Comparison of ENCODE assay signal across 15 mouse cellular contexts in genomic region chr7:99974208-99974970, GRCm38 (mm10). TPM values are rescaled to one million over a fixed set of nuclear protein-coding genes. Genes with fewer than 3 reads are reported as not detected.
DNase-seq lines count a peak whose midpoint lies in the region; ATAC-seq lines count a peak whose summit lies in the region.
"Had no signal": no experiment of that assay in that cellular context is flagged by ENCODE, and none has a peak within 500 bp of the region (broad histone marks: within the 10 kb centered on the region; RNA-seq: fewer than 3 reads in every experiment).

No protein-coding gene starts in this region.

- no peak for ATAC-seq in heart, embryonic 11.5 days (replicated peaks; ENCODE audit: insufficient number of reproducible peaks, low FRiP score, low TSS enrichment)
- ATAC-seq: activated CD4-positive, CD25-positive, alpha-beta regulatory T cell, adult 4 months had no signal

- peaks cover 37% of the 10 kb centered on the region for H3K4me1 ChIP-seq in heart, embryonic 10.5 days
- H3K4me1 ChIP-seq in heart, embryonic 11.5 days (ENCODE audit: control insufficient read depth, insufficient read depth, low read length), result peaks cover 18% of the 10 kb centered on the region

- no peak for DNase-seq in heart, embryonic 10.5 days (ENCODE audit: low spot score)
- peak; percentile 55 to 79 for DNase-seq in kidney, postnatal 25 days
- no peak for DNase-seq in kidney, postnatal 4 days
- peak; percentile 90 for DNase-seq in 416B (ENCODE audit: low read depth)
- DNase-seq in kidney, postnatal 36 days, result peak; percentile 72 to 78
- no peak for DNase-seq in layer of hippocampus, postnatal 14 days (ENCODE audit: low spot score in 2 of 2)
- no peak for DNase-seq in cerebellum, postnatal 10 days
- DNase-seq: lung, postnatal 36 days had no signal

- WGBS in heart, embryonic 10.5 days, result 74% methylated on average over 10 of the region's 10 CpGs
- 75% methylated on average over 10 of the region's 10 CpGs for WGBS in heart, embryonic 11.5 days (ENCODE audit: insufficient replicate concordance)

- no peaks in the 10 kb centered on the region for H3K9me3 ChIP-seq in heart, embryonic 10.5 days
- no peaks in the 10 kb centered on the region for H3K9me3 ChIP-seq in heart, embryonic 11.5 days (replicated peaks; ENCODE audit: control insufficient read depth, low read length)
- H3K9me3 ChIP-seq: forebrain, embryonic 12.5 days; hindbrain, embryonic 12.5 days; limb, embryonic 15.5 days had no signal

- H3K4me3 ChIP-seq in heart, embryonic 10.5 days, result no peak overlapping the region
- H3K4me3 ChIP-seq in heart, embryonic 11.5 days (ENCODE audit: low read depth, low read length), result no peak overlapping the region
- H3K4me3 ChIP-seq: forebrain, embryonic 12.5 days; hindbrain, embryonic 12.5 days; limb, embryonic 15.5 days had no signal

- H3K27ac ChIP-seq in heart, embryonic 10.5 days, result peak overlapping the region; percentile 29; the same call in 1 of the 2 replicates
- no peak overlapping the region for H3K27ac ChIP-seq in heart, embryonic 11.5 days (ENCODE audit: low read depth, low read length)
- H3K27ac ChIP-seq: forebrain, embryonic 12.5 days; hindbrain, embryonic 12.5 days; limb, embryonic 15.5 days had no signal

- H3K4me2 ChIP-seq in heart, embryonic 11.5 days, result no peak overlapping the region
- H3K4me2 ChIP-seq: forebrain, embryonic 12.5 days; hindbrain, embryonic 12.5 days; limb, embryonic 15.5 days had no signal

- H3K9ac ChIP-seq in heart, embryonic 11.5 days (ENCODE audit: low read depth, low read length), result no peak overlapping the region
- H3K9ac ChIP-seq: forebrain, embryonic 12.5 days; hindbrain, embryonic 12.5 days; limb, embryonic 15.5 days had no signal

- H3K27me3 ChIP-seq in heart, embryonic 10.5 days (ENCODE audit: insufficient read depth, poor library complexity, severe bottlenecking), result no peaks in the 10 kb centered on the region
- no peaks in the 10 kb centered on the region for H3K27me3 ChIP-seq in heart, embryonic 11.5 days (ENCODE audit: control insufficient read depth, insufficient read depth, low read length)
- H3K27me3 ChIP-seq: forebrain, embryonic 12.5 days; hindbrain, embryonic 12.5 days; limb, embryonic 15.5 days had no signal

- no peaks in the 10 kb centered on the region for H3K36me3 ChIP-seq in heart, embryonic 10.5 days
- no peaks in the 10 kb centered on the region for H3K36me3 ChIP-seq in heart, embryonic 11.5 days (ENCODE audit: control insufficient read depth, insufficient read depth, low read length)
- H3K36me3 ChIP-seq: forebrain, embryonic 12.5 days; hindbrain, embryonic 12.5 days; limb, embryonic 15.5 days had no signal

RNA-seq across cellular contexts. Expression of gene Rnf169, which starts 5.9 kb away (rescaled TPM):
- 3.1 and 4.3 TPM in 2 replicates for polyA plus RNA-seq in heart, embryonic 10.5 days (2016; fragmentation: Nextera tagmentation; extraction: Ambion mirVana)
- polyA plus RNA-seq in heart, embryonic 11.5 days (2014; fragmentation: Nextera tagmentation; extraction: Ambion mirVana), result 4.3 and 4.7 TPM in 2 replicates
- total RNA-seq in layer of hippocampus, postnatal 14 days (2021), result 10 to 100 TPM; 20.9 to 22.6 TPM

RNA-seq across cellular contexts. Expression of gene Chrdl2, which starts 31.6 kb away (rescaled TPM):
- 0.65 TPM in 1 of 2 replicates, not detected in the other for polyA plus RNA-seq in heart, embryonic 10.5 days (2016; fragmentation: Nextera tagmentation; extraction: Ambion mirVana)
- 0.10 TPM in 1 of 2 replicates, not detected in the other for polyA plus RNA-seq in heart, embryonic 11.5 days (2014; fragmentation: Nextera tagmentation; extraction: Ambion mirVana)
- under 1 TPM in 1 of 2 experiments, not detected in 1; 0.29 TPM for total RNA-seq in layer of hippocampus, postnatal 14 days (2021)
- total RNA-seq: adrenal gland, postnatal 4 days had no signal
- polyA plus RNA-seq: activated CD4-positive, CD25-positive, alpha-beta regulatory T cell, adult 4 months; C2C12 had no signal

Comparison
In these comparisons a context has a peak if more than half of its experiments do, and no peak if none do; other contexts are left out.
1. DNase-seq: peak in kidney, postnatal 25 days (2 of 2), 416B (single experiment) and kidney, postnatal 36 days (2 of 2); none in heart, embryonic 10.5 days (single experiment), kidney, postnatal 4 days (0 of 2), layer of hippocampus, postnatal 14 days (0 of 2) and cerebellum, postnatal 10 days (0 of 2).